Mouse (Mus musculus) embryonic fibroblast, embryonic 13.5 days (primary cell): ENCODE measurements around the gene Tmsb4x. TPM values are rescaled to one million over a fixed set of nuclear protein-coding genes. Genes with fewer than 3 reads are reported as not detected.
A peak's percentile ranks its signal among the peaks of the same experiment; 100 is the strongest.

ENCODE experiments used
- H3K27ac ChIP-seq: 2 replicates; pipeline ENCODE4 v1.5.1; 2012; ENCODE audit warnings: low read length, control low read depth, inconsistent platforms; ENCODE audit not compliant: insufficient read depth
- H3K4me1 ChIP-seq: 2 replicates; pipeline ENCODE4 v1.6.1; 2011; ENCODE audit warnings: low read length; ENCODE audit not compliant: control insufficient read depth, insufficient read depth
- H3K4me3 ChIP-seq: 2 replicates; pipeline ENCODE4 v1.5.1; 2011; ENCODE audit warnings: mild to moderate bottlenecking, control low read depth, low read length; ENCODE audit not compliant: insufficient read depth
- CTCF ChIP-seq: IDR thresholded peaks from 2 replicates; pipeline ENCODE4 v1.5.1; 2011; ENCODE audit warnings: mild to moderate bottlenecking, control low read depth, low read length, moderate library complexity, borderline replicate concordance; ENCODE audit not compliant: insufficient read depth
- POLR2A ChIP-seq: IDR thresholded peaks from 2 replicates; pipeline ENCODE4 v1.6.1; 2011; ENCODE audit warnings: low read depth, mild to moderate bottlenecking, control low read depth, low read length, moderate library complexity
- polyA plus RNA-seq: library from polyadenylated mRNA; stranded (reverse); fragments of >200 nt; gene quantifications from 2 replicates; pipeline ENCODE4 v1.2.4, GENCODE M21; 2011; ENCODE audit warnings: low read depth; ENCODE audit not compliant: missing spikeins, insufficient read length

The Tmsb4x gene
- polyA plus RNA-seq = 2,205 and 2,784 TPM in 2 replicates

DNA sequence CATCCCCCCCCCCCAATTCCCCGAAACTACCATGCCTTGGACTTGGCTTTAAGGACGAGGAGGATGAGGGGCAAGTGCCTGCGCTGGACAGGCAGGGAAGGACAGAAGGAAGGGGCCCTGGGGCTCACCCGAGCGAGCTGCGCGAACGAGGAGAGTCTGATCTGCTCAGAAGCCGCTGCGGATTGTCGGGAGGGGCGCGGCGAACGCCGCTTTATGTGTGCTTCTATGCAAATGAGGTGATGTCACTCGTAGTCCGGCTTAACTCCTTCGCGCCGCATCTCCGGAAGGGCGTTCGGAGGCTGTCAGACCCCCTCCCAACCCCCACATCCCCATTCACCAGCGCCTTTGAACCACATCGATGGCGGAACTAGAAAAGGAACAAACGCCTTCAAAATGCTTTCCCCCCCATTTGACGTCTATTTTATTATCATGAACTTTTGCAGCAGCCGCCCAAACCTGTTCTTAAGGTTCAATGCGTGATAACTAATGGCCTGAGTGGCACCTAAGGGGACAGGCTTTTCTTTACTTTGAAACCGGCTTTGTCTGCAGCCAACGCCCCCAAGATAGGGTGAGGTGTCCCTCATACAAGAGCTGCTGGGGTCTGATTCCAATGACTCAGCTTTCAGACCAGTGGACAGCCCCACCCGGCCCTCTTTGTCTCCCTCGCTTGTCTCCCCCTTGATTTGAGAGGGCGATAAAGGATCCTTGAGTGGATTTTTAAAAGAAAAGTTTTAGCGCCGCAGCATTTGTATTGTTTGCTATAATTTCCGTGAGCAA lies at the start of gene Tmsb4x:
TSS of gene Tmsb4x (minus strand) at position 338 of the 777 bp plus-strand sequence.
- Histone ChIP-seq H3K27ac (peak within 1 kb of the TSS; percentile 97), H3K4me3 (peak within 1 kb of the TSS; percentile 97), H3K4me1 (no peaks in the 10 kb centered on the region)
- peak; percentile 99 for TF ChIP-seq POLR2A
- no peak for TF ChIP-seq CTCF

GRCm38 (mm10) chrX:167241736-167242135 lies 32.6 kb upstream of the Tmsb4x start:
- TF ChIP-seq POLR2A = no peak
- no peak for TF ChIP-seq CTCF
- H3K4me3 ChIP-seq = no peak overlapping the region
- H3K27ac ChIP-seq = no peak overlapping the region
- H3K4me1 ChIP-seq = no peaks in the 10 kb centered on the region

GRCm38 (mm10) chrX:167239293-167239921 lies 30.3 kb upstream of the Tmsb4x start:
- no peak for TF ChIP-seq CTCF
- no peak for TF ChIP-seq POLR2A
- no peak overlapping the region for H3K4me3 ChIP-seq
- no peak overlapping the region for H3K27ac ChIP-seq
- H3K4me1 ChIP-seq = no peaks in the 10 kb centered on the region

GRCm38 (mm10) chrX:167233104-167233687 lies 24.1 kb upstream of the Tmsb4x start:
- H3K27ac ChIP-seq = no peak overlapping the region
- peak; percentile 40; the same call in 1 of the 2 replicates for TF ChIP-seq CTCF
- no peak for TF ChIP-seq POLR2A
- no peak overlapping the region for H3K4me3 ChIP-seq
- peaks cover 6% of the 10 kb centered on the region; the same call in 1 of the 2 replicates for H3K4me1 ChIP-seq

DNA sequence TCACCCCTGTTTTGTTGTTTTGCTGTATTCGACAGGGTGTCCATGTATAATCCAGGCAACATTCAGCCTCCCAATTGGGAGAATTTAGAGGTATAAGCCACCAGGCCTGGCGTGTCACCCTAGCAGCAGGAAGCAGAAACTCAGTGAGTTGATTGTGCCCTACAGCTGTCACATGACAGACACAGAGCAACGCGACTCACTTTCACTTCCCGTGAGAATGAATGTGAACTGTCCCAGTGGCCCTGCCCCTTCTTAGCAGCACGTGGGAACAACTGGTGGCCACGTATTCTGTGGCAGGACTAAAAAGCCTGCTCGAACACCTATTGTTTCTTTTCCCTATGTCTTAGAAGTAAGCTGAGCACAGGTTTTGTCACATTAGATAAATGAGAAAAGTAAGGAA lies 22.0 kb upstream of the Tmsb4x start:
- Histone ChIP-seq H3K27ac (no peak overlapping the region), H3K4me1 (peaks cover 6% of the 10 kb centered on the region; the same call in 1 of the 2 replicates), H3K4me3 (no peak overlapping the region)
- no peak for TF ChIP-seq CTCF
- no peak for TF ChIP-seq POLR2A

DNA sequence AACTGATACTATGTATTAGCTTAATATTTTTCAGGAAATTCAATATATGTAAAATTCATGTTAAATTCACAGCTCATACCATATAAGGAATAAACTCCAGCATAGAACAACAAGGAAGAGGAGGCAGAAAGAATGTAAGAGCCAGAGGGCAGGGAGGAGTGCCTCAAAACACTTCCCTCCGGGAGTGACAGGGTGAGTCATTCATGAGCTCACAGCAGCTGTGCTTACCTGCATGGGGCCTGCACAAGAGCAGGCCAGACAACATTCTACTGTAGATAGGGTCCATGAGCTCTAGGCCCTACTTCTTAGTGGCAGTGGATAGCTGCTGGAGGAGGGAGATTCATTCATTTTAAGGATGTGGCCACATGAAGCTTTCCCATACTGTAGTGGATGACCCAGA lies 20.7 kb upstream of the Tmsb4x start:
- H3K4me1 ChIP-seq = peaks cover 6% of the 10 kb centered on the region; the same call in 1 of the 2 replicates
- no peak for TF ChIP-seq POLR2A
- TF ChIP-seq CTCF = no peak
- no peak overlapping the region for H3K4me3 ChIP-seq
- H3K27ac ChIP-seq = peak overlapping the region; percentile 35; the same call in 1 of the 2 replicates

DNA sequence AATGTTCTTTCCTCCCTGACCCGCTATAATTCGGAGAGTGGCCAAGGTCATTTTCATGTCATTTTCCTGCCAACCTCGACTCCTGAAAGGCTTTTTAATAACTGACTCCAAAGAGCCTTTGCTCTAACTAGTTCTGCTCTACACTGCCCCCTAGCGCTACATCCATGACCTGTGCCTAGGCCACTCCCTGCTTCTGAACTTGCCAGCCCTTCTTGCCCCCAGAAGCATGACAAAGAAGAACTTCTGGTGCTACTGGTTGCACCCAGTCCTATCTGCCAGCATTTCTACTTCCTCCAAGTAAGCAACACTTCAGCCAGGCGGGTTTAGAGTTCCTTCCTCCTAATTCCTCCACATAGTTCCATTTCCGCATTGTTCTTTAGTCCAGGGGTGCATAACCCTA lies 20.1 kb upstream of the Tmsb4x start:
- Histone ChIP-seq H3K4me3 (no peak overlapping the region), H3K27ac (peak overlapping the region; percentile 86), H3K4me1 (peaks cover 6% of the 10 kb centered on the region; the same call in 1 of the 2 replicates)
- 0 out of 2 replicates have a peak, but pooled peaks have one; percentile 2 for TF ChIP-seq CTCF
- TF ChIP-seq POLR2A = no peak

GRCm38 (mm10) chrX:167227756-167228155 lies 18.6 kb upstream of the Tmsb4x start:
- TF ChIP-seq CTCF (no peak), POLR2A (no peak)
- H3K27ac ChIP-seq = no peak overlapping the region
- no peak overlapping the region for H3K4me3 ChIP-seq
- H3K4me1 ChIP-seq = peaks cover 2% of the 10 kb centered on the region; the same call in 1 of the 2 replicates

DNA sequence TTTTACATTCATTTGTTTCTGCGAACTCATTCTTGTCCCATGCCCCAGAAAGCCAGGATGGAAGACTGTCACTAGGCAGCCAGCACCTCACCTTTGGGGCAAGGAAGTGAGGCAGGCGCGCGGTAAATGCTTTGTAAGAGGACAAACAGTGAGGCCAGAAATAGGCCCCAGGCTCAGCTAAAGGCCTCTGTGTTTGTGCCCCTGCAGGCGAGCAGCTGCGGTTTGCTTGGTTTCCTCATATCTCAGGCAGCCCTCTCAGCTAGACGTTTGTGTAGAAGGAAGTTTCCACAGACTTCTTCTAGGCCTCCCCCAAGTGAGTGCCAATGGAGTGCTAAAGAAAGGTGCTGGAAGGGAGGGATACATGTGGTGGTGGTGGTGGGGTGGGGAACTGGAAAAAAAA lies 18.0 kb upstream of the Tmsb4x start:
- TF ChIP-seq CTCF (no peak), POLR2A (no peak)
- Histone ChIP-seq H3K4me1 (peaks cover 2% of the 10 kb centered on the region; the same call in 1 of the 2 replicates), H3K27ac (no peak overlapping the region), H3K4me3 (no peak overlapping the region)
